Mouse (Mus musculus): ENCODE measurements around the gene U2af1l4.

U2af1l4 gene

GRCm38 (mm10) chr7:30586455-30587020, 23.4 kb downstream of the U2af1l4 start:
- DNase-seq (ENCODE audit: low spot score in 2 of 2), result no peak

GRCm38 (mm10) chr7:30587842-30588667, 25.0 kb downstream of the U2af1l4 start:
- peak; percentile 62 to 86 for DNase-seq (ENCODE audit: low spot score in 2 of 2)

- peak; percentile 95 to 97 for DNase-seq (ENCODE audit: low spot score in 2 of 2)
Measured at GRCm38 (mm10) chr7:30588676-30589434, 25.8 kb downstream of the U2af1l4 start, which contains the start of gene Kmt2b. Gene Kmt2b (minus strand): TSS chr7:30588726.

- peak; percentile 82 to 94 for DNase-seq (ENCODE audit: low spot score in 2 of 2)
Measured at GRCm38 (mm10) chr7:30589435-30590301, 26.6 kb downstream of the U2af1l4 start.

GRCm38 (mm10) chr7:30590927-30591604, 28.0 kb downstream of the U2af1l4 start:
- no peak for DNase-seq (ENCODE audit: low spot score in 2 of 2)

- no peak for DNase-seq (ENCODE audit: low spot score in 2 of 2)
Measured at GRCm38 (mm10) chr7:30591605-30591951, 28.5 kb downstream of the U2af1l4 start.

GRCm38 (mm10) chr7:30592772-30593423, 29.8 kb downstream of the U2af1l4 start:
- DNase-seq (ENCODE audit: low spot score in 2 of 2), result no peak

GRCm38 (mm10) chr7:30593579-30594509, 30.7 kb downstream of the U2af1l4 start:
- no peak for DNase-seq (ENCODE audit: low spot score in 2 of 2)

- no peak for DNase-seq (ENCODE audit: low spot score in 2 of 2)
Measured at GRCm38 (mm10) chr7:30594510-30595024, 31.5 kb downstream of the U2af1l4 start.

GRCm38 (mm10) chr7:30596093-30596492, 33.0 kb downstream of the U2af1l4 start:
- no peak for DNase-seq (ENCODE audit: low spot score in 2 of 2)

- no peak for DNase-seq (ENCODE audit: low spot score in 2 of 2)
Measured at GRCm38 (mm10) chr7:30596811-30597210, 33.7 kb downstream of the U2af1l4 start.

GRCm38 (mm10) chr7:30598786-30599185, 35.7 kb downstream of the U2af1l4 start, which contains the start of gene Zbtb32:
Gene Zbtb32 (minus strand): TSS chr7:30598909.
- no peak for DNase-seq (ENCODE audit: low spot score in 2 of 2)

- DNase-seq (ENCODE audit: low spot score in 2 of 2), result peak; percentile 82 to 87
Measured at GRCm38 (mm10) chr7:30599933-30600353, 36.8 kb downstream of the U2af1l4 start.

GRCm38 (mm10) chr7:30600651-30601050, 37.5 kb downstream of the U2af1l4 start:
- no peak for DNase-seq (ENCODE audit: low spot score in 2 of 2)

GRCm38 (mm10) chr7:30602583-30602982, 39.5 kb downstream of the U2af1l4 start:
- DNase-seq (ENCODE audit: low spot score in 2 of 2), result no peak

GRCm38 (mm10) chr7:30604424-30604823, 41.3 kb downstream of the U2af1l4 start:
- no peak for DNase-seq (ENCODE audit: low spot score in 2 of 2)

GRCm38 (mm10) chr7:30604944-30605343, 41.8 kb downstream of the U2af1l4 start:
- no peak for DNase-seq (ENCODE audit: low spot score in 2 of 2)

GRCm38 (mm10) chr7:30607706-30608309, 44.7 kb downstream of the U2af1l4 start:
- peak; percentile 64 to 86 for DNase-seq (ENCODE audit: low spot score in 2 of 2)

Measured in spleen, postnatal 4 days (tissue).